Mouse (Mus musculus): Measurements from ENCODE around the gene Cbfb. TPM values are rescaled to one million over a fixed set of nuclear protein-coding genes. Genes with fewer than 3 reads are reported as not detected.

The Cbfb gene
- total RNA-seq, 2 experiments from 2014 or later, result 20.2 to 26.8 TPM

- intact Hi-C loops (cut with DNase I), result no loop called here
- DNase-seq (ENCODE audit: low spot score), result no peak
Measured at GRCm38 (mm10) chr8:105233126-105233935, 62.9 kb downstream of the Cbfb start.

- intact Hi-C loops (cut with DNase I), result no loop called here
- DNase-seq (ENCODE audit: low spot score), result no peak
Measured at GRCm38 (mm10) chr8:105235206-105235605, 64.7 kb downstream of the Cbfb start.

DNA sequence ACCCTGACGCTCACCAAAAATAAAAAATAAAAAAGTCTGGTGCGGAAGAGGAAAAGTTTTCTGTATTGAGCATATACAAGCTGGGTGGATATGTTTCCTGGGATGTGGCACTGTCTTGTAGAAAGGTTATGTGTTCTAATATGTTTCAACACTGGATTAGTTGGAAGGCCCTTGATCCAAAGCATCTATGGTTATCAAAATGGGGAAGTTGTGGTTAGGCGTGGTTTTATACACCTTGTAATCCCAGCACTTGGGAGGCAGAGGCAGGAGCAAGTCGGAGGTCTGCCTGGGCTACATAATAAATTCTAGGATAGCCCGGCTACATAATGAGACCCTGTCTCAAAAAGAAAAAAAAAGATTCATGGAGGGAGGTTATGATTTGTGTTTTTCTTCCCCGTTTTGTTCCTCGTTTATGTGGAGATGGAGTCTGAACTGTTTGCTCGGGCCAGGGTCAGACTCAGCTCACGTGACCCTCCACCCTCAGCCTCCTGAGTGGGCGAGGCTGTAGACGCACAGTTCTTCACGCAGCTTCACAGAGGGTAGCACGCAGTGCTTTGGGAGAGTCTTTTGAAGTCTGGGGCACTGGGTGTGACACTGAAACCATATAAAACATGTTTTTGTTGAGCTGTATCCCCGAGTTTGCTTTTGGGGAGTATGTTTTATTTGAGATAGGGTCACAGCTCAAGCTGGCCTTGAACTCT is 67.1 kb downstream of the Cbfb start:
- no peak for DNase-seq (ENCODE audit: low spot score)
- intact Hi-C loops (cut with DNase I), result no loop called here

- intact Hi-C loops (cut with DNase I), result no loop called here
- no peak for DNase-seq (ENCODE audit: low spot score)
Measured at GRCm38 (mm10) chr8:105241016-105241415, 70.5 kb downstream of the Cbfb start.

DNA sequence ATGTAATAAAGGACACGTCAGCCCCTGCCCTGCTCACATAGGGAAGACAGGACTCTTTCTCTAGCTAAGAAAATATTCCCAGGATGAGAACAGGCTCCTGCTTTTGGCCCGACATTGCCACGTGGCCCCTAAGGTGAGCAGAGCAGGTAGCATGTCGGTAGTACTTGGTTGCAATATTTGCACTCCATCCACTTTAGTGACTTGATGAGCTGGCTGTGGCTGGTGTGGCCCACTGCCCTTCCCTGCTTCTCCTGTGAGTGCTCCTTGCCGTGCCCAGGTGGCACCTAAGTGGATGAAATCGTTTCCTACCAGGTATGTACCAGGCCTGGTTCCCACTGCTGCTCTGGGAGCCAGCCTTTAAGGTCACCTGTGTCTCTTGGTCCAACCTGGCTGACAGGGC is 81.5 kb downstream of the Cbfb start:
- DNase-seq (ENCODE audit: low spot score), result no peak
- intact Hi-C loops (cut with DNase I), result loop anchor here (5.0 kb wide), 1 partner anchor 40 kb away; no protein-coding TSS in a partner anchor

- no peak for DNase-seq (ENCODE audit: low spot score)
- intact Hi-C loops (cut with DNase I), result loop anchor here (5.0 kb wide), 1 partner anchor 39 kb away; no protein-coding TSS in a partner anchor
Measured at GRCm38 (mm10) chr8:105252680-105253537, 82.4 kb downstream of the Cbfb start.

GRCm38 (mm10) chr8:105253766-105254151 is 83.3 kb downstream of the Cbfb start:
- no peak for DNase-seq (ENCODE audit: low spot score)
- intact Hi-C loops (cut with DNase I), result loop anchor here (5.0 kb wide), 1 partner anchor 39 kb away; no protein-coding TSS in a partner anchor

DNA sequence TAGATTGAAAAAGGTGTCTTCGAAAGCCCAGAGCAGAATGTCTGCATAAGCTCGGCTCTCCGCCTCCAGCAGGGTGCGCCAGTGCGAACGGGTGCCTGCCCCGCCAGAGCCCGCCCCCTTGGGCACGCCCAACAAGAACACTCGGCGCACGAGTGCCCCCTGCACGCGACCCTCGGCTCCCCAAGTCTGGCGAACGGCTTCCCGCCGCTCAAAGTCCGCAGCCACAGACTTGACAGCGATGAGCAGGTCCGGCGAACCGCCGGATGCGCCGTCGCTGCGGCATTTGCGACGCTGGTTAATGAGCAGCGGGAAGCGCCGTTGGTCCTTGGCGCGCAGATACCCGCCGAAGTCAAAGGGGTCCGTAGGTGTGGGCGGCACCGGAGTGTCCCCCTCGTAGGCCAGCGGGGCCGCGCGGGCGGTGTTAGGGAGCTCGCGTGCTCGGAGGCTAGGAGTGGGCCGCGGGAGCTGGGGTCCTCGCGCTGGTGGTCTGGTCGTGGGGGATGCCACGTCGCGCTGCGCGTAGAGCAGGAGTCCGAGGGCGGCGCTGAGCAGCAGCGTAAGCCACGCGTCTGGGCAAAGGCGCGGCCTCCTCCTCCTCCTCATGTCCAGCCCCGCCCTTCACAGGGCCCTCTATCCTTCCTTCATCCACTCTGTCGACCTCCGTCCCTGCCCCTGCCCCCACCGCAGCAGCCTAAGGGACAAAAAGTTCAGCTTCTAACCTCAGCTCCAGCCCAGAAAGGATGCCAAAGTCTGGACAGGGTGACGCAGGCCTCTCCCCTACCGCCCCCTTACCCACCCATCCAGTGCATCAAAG is 83.9 kb downstream of the Cbfb start:
- DNase-seq (ENCODE audit: low spot score), result peak; percentile 73
- intact Hi-C loops (cut with DNase I), result loop anchor here (5.0 kb wide), 1 partner anchor 38 kb away; no protein-coding TSS in a partner anchor

- peak; percentile 81 for DNase-seq (ENCODE audit: low spot score)
- intact Hi-C loops (cut with DNase I), result loop anchor here (5.0 kb wide), 1 partner anchor 37 kb away; no protein-coding TSS in a partner anchor
Measured at GRCm38 (mm10) chr8:105254966-105255350, 84.5 kb downstream of the Cbfb start, which contains the start of gene B3gnt9. TSS of gene B3gnt9 (minus strand) at chr8:105255153.

GRCm38 (mm10) chr8:105257318-105258114 is 87.0 kb downstream of the Cbfb start:
- intact Hi-C loops (cut with DNase I), result no loop called here
- no peak for DNase-seq (ENCODE audit: low spot score)

DNA sequence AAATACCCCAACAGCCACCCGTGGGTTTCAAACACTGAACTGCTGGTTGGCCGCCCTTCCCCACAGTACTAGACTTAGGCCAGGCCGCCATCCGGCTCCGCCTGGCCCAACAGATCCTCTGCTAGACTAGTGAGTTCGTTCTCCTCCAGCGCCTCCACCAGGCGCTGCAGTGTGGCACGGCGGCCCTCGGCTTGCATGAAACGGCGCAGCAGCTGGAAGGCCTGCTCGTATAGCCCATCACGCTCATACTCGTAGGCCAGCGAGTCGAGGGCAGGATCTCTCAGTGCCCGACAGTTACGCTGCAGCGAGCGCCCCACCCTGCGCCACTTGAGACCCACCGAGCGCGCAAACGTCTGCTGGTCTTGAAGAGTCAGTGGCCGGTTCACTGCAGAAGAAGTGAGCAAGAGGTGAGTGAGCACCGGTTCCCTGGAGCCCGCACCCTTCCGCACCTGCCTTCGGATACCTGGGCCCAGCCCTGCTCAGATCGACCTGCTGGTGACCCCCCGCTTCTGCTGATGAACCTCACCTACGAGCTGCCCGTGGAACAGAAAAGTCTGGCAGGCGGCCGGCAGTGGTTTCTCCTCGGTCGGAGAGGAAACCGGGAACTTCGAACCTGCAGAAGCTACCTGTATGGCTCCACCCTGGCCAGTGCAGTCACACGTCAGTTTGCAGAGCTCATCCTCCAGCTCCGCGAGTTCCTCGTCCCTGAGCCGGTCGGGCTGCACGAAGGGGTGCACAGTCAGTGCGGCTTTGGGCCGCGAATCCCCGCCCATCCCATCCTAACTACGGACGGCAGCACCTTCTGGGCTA is 88.6 kb downstream of the Cbfb start:
- no peak for DNase-seq (ENCODE audit: low spot score)
- intact Hi-C loops (cut with DNase I), result no loop called here

- intact Hi-C loops (cut with DNase I), result loop anchor here (10.0 kb wide), 1 partner anchor 605 kb away; no protein-coding TSS in a partner anchor
- DNase-seq (ENCODE audit: low spot score), result no peak
Measured at GRCm38 (mm10) chr8:105259721-105260320, 89.3 kb downstream of the Cbfb start.

- intact Hi-C loops (cut with DNase I), result loop anchor here (10.0 kb wide), 1 partner anchor 606 kb away; no protein-coding TSS in a partner anchor
Measured at GRCm38 (mm10) chr8:105260371-105261099, 90.1 kb downstream of the Cbfb start.

GRCm38 (mm10) chr8:105261326-105261980 is 91.0 kb downstream of the Cbfb start:
- DNase-seq (ENCODE audit: low spot score), result no peak
- intact Hi-C loops (cut with DNase I), result loop anchor here (10.0 kb wide), 1 partner anchor 607 kb away; no protein-coding TSS in a partner anchor

More at GRCm38 (mm10) chr8:105260371-105261099, 90.1 kb downstream of the Cbfb start:
- DNase-seq (ENCODE audit: low spot score), result no peak

GRCm38 (mm10) chr8:105263244-105263912 is 92.9 kb downstream of the Cbfb start:
- intact Hi-C loops (cut with DNase I), result loop anchor here (10.0 kb wide), 1 partner anchor 609 kb away; no protein-coding TSS in a partner anchor
- no peak for DNase-seq (ENCODE audit: low spot score)
